Mouse (Mus musculus): Measurements from ENCODE around the gene Gsdma3. TPM values are rescaled to one million over a fixed set of nuclear protein-coding genes. Genes with fewer than 3 reads are reported as not detected.

The Gsdma3 gene
- polyA plus RNA-seq, 1 experiment from 2014 or later, result not detected

- H3K4me2 ChIP-seq (replicated peaks; ENCODE audit: low read depth, low read length), result peak within 1 kb of the TSS; percentile 76
- peak; percentile 95 for ATAC-seq (ENCODE audit: insufficient number of reproducible peaks, insufficient read depth, low FRiP score, low read depth)
- no peaks in the 10 kb centered on the region for H3K4me1 ChIP-seq (ENCODE audit: control insufficient read depth, insufficient read depth, low read length)
- no peaks in the 10 kb centered on the region for H3K27me3 ChIP-seq (ENCODE audit: control insufficient read depth, insufficient read depth, low read length)
- H3K27ac ChIP-seq (ENCODE audit: low read length), result peak within 1 kb of the TSS; percentile 61
- H3K9me3 ChIP-seq (ENCODE audit: control insufficient read depth, low read depth, low read length), result no peaks in the 10 kb centered on the region
- 4% methylated on average over 45 of the region's 45 CpGs for WGBS
- peaks cover 20% of the 10 kb centered on the region for H3K36me3 ChIP-seq (ENCODE audit: control insufficient read depth, insufficient read depth, low read length)
- H3K4me3 ChIP-seq (ENCODE audit: low read depth, low read length), result peak within 1 kb of the TSS; percentile 99
- peak within 1 kb of the TSS; percentile 98 for H3K9ac ChIP-seq (replicated peaks; ENCODE audit: low read depth, low read length)
Observed at GRCm38 (mm10) chr11:98681786-98682745, 55.9 kb downstream of the Gsdma3 start, which contains the start of gene Psmd3. TSS of gene Psmd3 (plus strand) at chr11:98682554.

- Histone ChIP-seq H3K9ac (replicated peaks; ENCODE audit: low read depth, low read length) (peak overlapping the region; percentile 98), H3K4me1 (ENCODE audit: control insufficient read depth, insufficient read depth, low read length) (no peaks in the 10 kb centered on the region), H3K36me3 (ENCODE audit: control insufficient read depth, insufficient read depth, low read length) (peaks cover 27% of the 10 kb centered on the region), H3K27me3 (ENCODE audit: control insufficient read depth, insufficient read depth, low read length) (no peaks in the 10 kb centered on the region), H3K9me3 (ENCODE audit: control insufficient read depth, low read depth, low read length) (no peaks in the 10 kb centered on the region), H3K4me2 (replicated peaks; ENCODE audit: low read depth, low read length) (peak overlapping the region; percentile 76), H3K4me3 (ENCODE audit: low read depth, low read length) (peak overlapping the region; percentile 99), H3K27ac (ENCODE audit: low read length) (peak overlapping the region; percentile 61; the same call in 1 of the 2 replicates)
- ATAC-seq (ENCODE audit: insufficient number of reproducible peaks, insufficient read depth, low FRiP score, low read depth), result peak; percentile 1; the same call in 1 of the 2 replicates
- WGBS, result 0% methylated on average over 23 of the region's 23 CpGs
Observed at GRCm38 (mm10) chr11:98682811-98683210, 56.7 kb downstream of the Gsdma3 start.

GRCm38 (mm10) chr11:98685642-98686041 is 59.5 kb downstream of the Gsdma3 start:
- Histone ChIP-seq H3K4me2 (replicated peaks; ENCODE audit: low read depth, low read length) (no peak overlapping the region), H3K27me3 (ENCODE audit: control insufficient read depth, insufficient read depth, low read length) (no peaks in the 10 kb centered on the region), H3K4me3 (ENCODE audit: low read depth, low read length) (no peak overlapping the region), H3K9me3 (ENCODE audit: control insufficient read depth, low read depth, low read length) (no peaks in the 10 kb centered on the region), H3K9ac (replicated peaks; ENCODE audit: low read depth, low read length) (no peak overlapping the region), H3K4me1 (ENCODE audit: control insufficient read depth, insufficient read depth, low read length) (no peaks in the 10 kb centered on the region), H3K36me3 (ENCODE audit: control insufficient read depth, insufficient read depth, low read length) (peaks cover 49% of the 10 kb centered on the region), H3K27ac (ENCODE audit: low read length) (no peak overlapping the region)
- no peak for ATAC-seq (ENCODE audit: insufficient number of reproducible peaks, insufficient read depth, low FRiP score, low read depth)
- WGBS, result 92% methylated on average over 9 of the region's 9 CpGs

GRCm38 (mm10) chr11:98686976-98687375 is 60.8 kb downstream of the Gsdma3 start:
- H3K4me2 ChIP-seq (replicated peaks; ENCODE audit: low read depth, low read length), result no peak overlapping the region

More at GRCm38 (mm10) chr11:98686976-98687375, 60.8 kb downstream of the Gsdma3 start:
- Histone ChIP-seq H3K9ac (replicated peaks; ENCODE audit: low read depth, low read length) (no peak overlapping the region), H3K27ac (ENCODE audit: low read length) (no peak overlapping the region), H3K4me3 (ENCODE audit: low read depth, low read length) (no peak overlapping the region), H3K9me3 (ENCODE audit: control insufficient read depth, low read depth, low read length) (no peaks in the 10 kb centered on the region), H3K4me1 (ENCODE audit: control insufficient read depth, insufficient read depth, low read length) (no peaks in the 10 kb centered on the region), H3K36me3 (ENCODE audit: control insufficient read depth, insufficient read depth, low read length) (peaks cover 62% of the 10 kb centered on the region), H3K27me3 (ENCODE audit: control insufficient read depth, insufficient read depth, low read length) (no peaks in the 10 kb centered on the region)
- WGBS, result 74% methylated on average over 4 of the region's 4 CpGs
- no peak for ATAC-seq (ENCODE audit: insufficient number of reproducible peaks, insufficient read depth, low FRiP score, low read depth)

Other genes with a start within 250 kb of the Gsdma3 start
- gene Tcap, start 242.5 kb upstream of the Gsdma3 start, polyA plus RNA-seq (2014; fragmentation: Nextera tagmentation; extraction: Ambion mirVana), result 0.27 and 0.36 TPM in 2 replicates
- gene Pnmt, start 239.9 kb upstream of the Gsdma3 start, polyA plus RNA-seq (2014; fragmentation: Nextera tagmentation; extraction: Ambion mirVana), result not detected in 2 replicates
- gene Pgap3, start 225.9 kb upstream of the Gsdma3 start, polyA plus RNA-seq (2014; fragmentation: Nextera tagmentation; extraction: Ambion mirVana), result 12.6 and 13.6 TPM in 2 replicates
- 48.0 and 50.1 TPM in 2 replicates for gene Erbb2, start 213.9 kb upstream of the Gsdma3 start, polyA plus RNA-seq (2014; fragmentation: Nextera tagmentation; extraction: Ambion mirVana)
- gene Mien1, start 187.4 kb upstream of the Gsdma3 start, polyA plus RNA-seq (2014; fragmentation: Nextera tagmentation; extraction: Ambion mirVana), result 98.0 and 101 TPM in 2 replicates
- 44.0 and 44.3 TPM in 2 replicates for gene Grb7, start 180.0 kb upstream of the Gsdma3 start, polyA plus RNA-seq (2014; fragmentation: Nextera tagmentation; extraction: Ambion mirVana)
- 0.23 and 0.41 TPM in 2 replicates for gene Ikzf3, start 80.3 kb upstream of the Gsdma3 start, polyA plus RNA-seq (2014; fragmentation: Nextera tagmentation; extraction: Ambion mirVana)
- gene Zpbp2, start 75.3 kb upstream of the Gsdma3 start, polyA plus RNA-seq (2014; fragmentation: Nextera tagmentation; extraction: Ambion mirVana), result 0.46 TPM in 1 of 2 replicates, not detected in the other
- 9.2 and 9.6 TPM in 2 replicates for gene Ormdl3, start 39.0 kb upstream of the Gsdma3 start, polyA plus RNA-seq (2014; fragmentation: Nextera tagmentation; extraction: Ambion mirVana)
- not detected in 2 replicates for gene Lrrc3c, start 28.1 kb upstream of the Gsdma3 start, polyA plus RNA-seq (2014; fragmentation: Nextera tagmentation; extraction: Ambion mirVana)
- 0.59 and 0.94 TPM in 2 replicates for gene Gm12355, start 699 bp upstream of the Gsdma3 start, polyA plus RNA-seq (2014; fragmentation: Nextera tagmentation; extraction: Ambion mirVana)
- gene Gsdma2, start 20.4 kb downstream of the Gsdma3 start, polyA plus RNA-seq (2014; fragmentation: Nextera tagmentation; extraction: Ambion mirVana), result not detected in 2 replicates
- gene Gsdma, start 38.0 kb downstream of the Gsdma3 start, polyA plus RNA-seq (2014; fragmentation: Nextera tagmentation; extraction: Ambion mirVana), result 0.12 TPM in 1 of 2 replicates, not detected in the other
- gene Psmd3, start 56.2 kb downstream of the Gsdma3 start, polyA plus RNA-seq (2014; fragmentation: Nextera tagmentation; extraction: Ambion mirVana), result 126 TPM in 2 replicates
- not detected in 2 replicates for gene Csf3, start 74.9 kb downstream of the Gsdma3 start, polyA plus RNA-seq (2014; fragmentation: Nextera tagmentation; extraction: Ambion mirVana)
- 39.9 and 41.0 TPM in 2 replicates for gene Med24, start 103.1 kb downstream of the Gsdma3 start, polyA plus RNA-seq (2014; fragmentation: Nextera tagmentation; extraction: Ambion mirVana)
- gene Thra, start 114.3 kb downstream of the Gsdma3 start, polyA plus RNA-seq (2014; fragmentation: Nextera tagmentation; extraction: Ambion mirVana), result 61.4 and 62.9 TPM in 2 replicates
- gene Nr1d1, start 149.0 kb downstream of the Gsdma3 start, polyA plus RNA-seq (2014; fragmentation: Nextera tagmentation; extraction: Ambion mirVana), result 1.7 and 2.3 TPM in 2 replicates
- gene Msl1, start 169.2 kb downstream of the Gsdma3 start, polyA plus RNA-seq (2014; fragmentation: Nextera tagmentation; extraction: Ambion mirVana), result 21.6 and 22.3 TPM in 2 replicates
- 33.7 and 35.1 TPM in 2 replicates for gene Casc3, start 178.5 kb downstream of the Gsdma3 start, polyA plus RNA-seq (2014; fragmentation: Nextera tagmentation; extraction: Ambion mirVana)
- gene Rapgefl1, start 210.4 kb downstream of the Gsdma3 start, polyA plus RNA-seq (2014; fragmentation: Nextera tagmentation; extraction: Ambion mirVana), result 5.6 and 7.7 TPM in 2 replicates
- gene Wipf2, start 237.3 kb downstream of the Gsdma3 start, polyA plus RNA-seq (2014; fragmentation: Nextera tagmentation; extraction: Ambion mirVana), result 6.8 and 7.1 TPM in 2 replicates